Mouse (Mus musculus) lung, postnatal 0 days (tissue): ENCODE data around the gene N4bp2.
"Not testable (repeated sequence)": the region's sequence is repeated elsewhere in the genome, so short reads cannot be mapped to it uniquely, and the experiment has no call there.

Experiments
- CTCF ChIP-seq: IDR thresholded peaks from 2 replicates; pipeline ENCODE4 v1.5.1; 2016; ENCODE audit warnings: antibody characterized with exemption, mild to moderate bottlenecking
- EP300 ChIP-seq: IDR thresholded peaks from 2 replicates; pipeline ENCODE4 v1.6.1; 2016; ENCODE audit warnings: antibody characterized with exemption, mild to moderate bottlenecking, control low read depth

GRCm38 (mm10) chr5:65773957-65774356, 10.6 kb downstream of the N4bp2 start:
- TF ChIP-seq EP300, CTCF: not testable (repeated sequence)
